Comparison of ENCODE assay signal across 30 mouse cellular contexts in the genomic region with DNA sequence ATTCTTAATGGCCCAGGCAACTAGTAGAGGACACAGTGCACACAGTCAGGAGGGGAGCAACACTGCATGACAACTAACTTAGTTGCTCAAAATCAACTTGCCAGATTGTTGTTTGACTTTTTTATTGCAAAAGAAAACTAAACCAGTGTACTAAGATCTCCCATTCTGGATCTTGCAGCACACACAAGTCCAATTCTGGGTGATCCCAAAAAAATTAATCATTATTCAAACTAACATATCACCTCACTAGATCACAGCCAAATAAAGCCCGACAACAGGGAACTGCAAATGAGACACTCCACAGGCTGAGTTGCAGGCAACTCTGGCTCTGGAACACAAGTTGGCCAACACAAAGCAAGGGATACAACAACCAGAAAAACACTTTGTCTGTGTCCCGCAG. TPM values are rescaled to one million over a fixed set of nuclear protein-coding genes. Genes with fewer than 3 reads are reported as not detected.
DNase-seq lines count a peak whose midpoint lies in the region; ATAC-seq and TF ChIP-seq lines count a peak whose summit lies in the region.
"Had no signal": no experiment of that assay in that cellular context is flagged by ENCODE, and none has a peak within 500 bp of the region (broad histone marks: within the 10 kb centered on the region; RNA-seq: fewer than 3 reads in every experiment).

No protein-coding gene starts in this region.

- H3K79me2 ChIP-seq in liver, adult 2 months (ENCODE audit: control insufficient read depth, insufficient read depth, low read length) = no peaks in the 10 kb centered on the region

- TF ChIP-seq POLR2A in kidney, adult 2 months (IDR thresholded peaks at IDR 0.05; ENCODE audit: low read depth, low read length) = no peak
- no peak for TF ChIP-seq POLR2A in liver, adult 2 months (IDR thresholded peaks at IDR 0.05; ENCODE audit: extremely low read depth, insufficient read depth, low read length)

- WGBS in kidney, adult 2 months = 63% methylated on average over 2 of the region's 2 CpGs
- 18% methylated on average over 2 of the region's 2 CpGs for WGBS in liver, adult 2 months
- WGBS in liver, embryonic 11.5 days = 85% methylated on average over 2 of the region's 2 CpGs

- peak; percentile 38 for DNase-seq in kidney, adult 2 months
- no peak for DNase-seq in kidney, postnatal 10 days
- DNase-seq in liver, adult 2 months (ENCODE audit: extremely low read depth, low read depth, low spot score) = peak; percentile 98
- DNase-seq in liver, embryonic 11.5 days (ENCODE audit: low spot score) = no peak
- peak; percentile 42 for DNase-seq in adipocyte (ENCODE audit: low spot score)
- no peak for DNase-seq in urinary bladder, adult 2 months (ENCODE audit: low spot score)
- DNase-seq: adrenal gland, adult 2 months; adrenal gland, postnatal 10 days; adrenal gland, postnatal 25 days; B cell, adult 2 months; cerebellum, adult 11-12 months; cerebellum, adult 2 months; cerebellum, adult 9-10 months; cerebellum, postnatal 10 days; cerebellum, postnatal 25 days; embryo, embryonic 11 days had no signal

- no peaks in the 10 kb centered on the region; the same call in 1 of the 2 replicates for H3K9me3 ChIP-seq in liver, embryonic 11.5 days (ENCODE audit: control insufficient read depth, low read length)
- H3K9me3 ChIP-seq: embryonic facial prominence, embryonic 15.5 days had no signal

- H3K27me3 ChIP-seq in kidney, adult 2 months (replicated peaks; ENCODE audit: control insufficient read depth, insufficient read depth, low read length) = no peaks in the 10 kb centered on the region
- no peaks in the 10 kb centered on the region for H3K27me3 ChIP-seq in liver, adult 2 months (ENCODE audit: control insufficient read depth, insufficient read depth, low read length)
- H3K27me3 ChIP-seq in liver, embryonic 11.5 days (replicated peaks; ENCODE audit: control insufficient read depth, insufficient read depth, low read length) = no peaks in the 10 kb centered on the region
- H3K27me3 ChIP-seq: CH12.LX; embryonic facial prominence, embryonic 13.5 days; embryonic facial prominence, embryonic 15.5 days; forebrain, embryonic 12.5 days had no signal

- H3K4me1 ChIP-seq in kidney, adult 2 months (ENCODE audit: control insufficient read depth, insufficient read depth, low read length) = peaks cover 3% of the 10 kb centered on the region; the same call in 1 of the 2 replicates
- H3K4me1 ChIP-seq in liver, adult 2 months (ENCODE audit: control insufficient read depth, insufficient read depth, low read length) = peaks cover 27% of the 10 kb centered on the region
- H3K4me1 ChIP-seq in liver, embryonic 11.5 days (replicated peaks; ENCODE audit: control insufficient read depth, insufficient read depth, low read length) = no peaks in the 10 kb centered on the region
- H3K4me1 ChIP-seq: embryonic facial prominence, embryonic 13.5 days; embryonic facial prominence, embryonic 15.5 days; forebrain, embryonic 10.5 days; forebrain, embryonic 12.5 days had no signal

- no peak for TF ChIP-seq CTCF in kidney, adult 2 months (conservative IDR thresholded peaks at IDR 0.05; ENCODE audit: insufficient read depth, insufficient read length, low read depth, low read length)
- TF ChIP-seq CTCF in liver, adult 2 months (IDR thresholded peaks at IDR 0.05; ENCODE audit: low read depth, low read length) = no peak

- H3K27ac ChIP-seq in kidney, adult 2 months (ENCODE audit: insufficient read depth, low read depth, low read length) = no peak overlapping the region
- H3K27ac ChIP-seq in liver, adult 2 months (replicated peaks; ENCODE audit: insufficient read depth, low read depth, low read length) = peak overlapping the region; percentile 56
- no peak overlapping the region for H3K27ac ChIP-seq in liver, embryonic 11.5 days (ENCODE audit: low read depth, low read length)
- H3K27ac ChIP-seq: embryonic facial prominence, embryonic 13.5 days; embryonic facial prominence, embryonic 15.5 days; forebrain, embryonic 10.5 days; forebrain, embryonic 12.5 days had no signal

- H3K4me3 ChIP-seq in kidney, adult 2 months (ENCODE audit: insufficient read depth, low read depth, low read length) = no peak overlapping the region
- no peak overlapping the region for H3K4me3 ChIP-seq in liver, adult 2 months (ENCODE audit: insufficient read depth, low read depth, low read length)
- no peak overlapping the region for H3K4me3 ChIP-seq in liver, embryonic 11.5 days (ENCODE audit: low read depth, low read length)
- H3K4me3 ChIP-seq: embryonic facial prominence, embryonic 13.5 days; embryonic facial prominence, embryonic 15.5 days; erythroblast, embryonic 14.5 days; forebrain, embryonic 10.5 days; forebrain, embryonic 12.5 days had no signal

- no peaks in the 10 kb centered on the region for H3K36me3 ChIP-seq in kidney, adult 2 months (ENCODE audit: control insufficient read depth, insufficient read depth, low read length)
- no peaks in the 10 kb centered on the region for H3K36me3 ChIP-seq in liver, adult 2 months (ENCODE audit: control insufficient read depth, insufficient read depth, low read length)
- no peaks in the 10 kb centered on the region for H3K36me3 ChIP-seq in liver, embryonic 11.5 days (ENCODE audit: control insufficient read depth, insufficient read depth, low read length)
- H3K36me3 ChIP-seq: embryonic facial prominence, embryonic 13.5 days; embryonic facial prominence, embryonic 15.5 days; forebrain, embryonic 10.5 days; forebrain, embryonic 12.5 days; G1E had no signal

- ATAC-seq in liver, embryonic 11.5 days (replicated peaks; ENCODE audit: low FRiP score) = no peak
- ATAC-seq: activated CD4-positive, CD25-positive, alpha-beta regulatory T cell, adult 4 months; CD4-positive, CD25-positive, alpha-beta regulatory T cell, adult 4 months; forebrain, embryonic 14.5 days; forebrain, embryonic 16.5 days; Patski had no signal

- no peak overlapping the region for H3K9ac ChIP-seq in liver, adult 2 months (ENCODE audit: low read depth, low read length)
- no peak overlapping the region for H3K9ac ChIP-seq in liver, embryonic 11.5 days (ENCODE audit: low read depth, low read length)
- H3K9ac ChIP-seq: embryonic facial prominence, embryonic 13.5 days; embryonic facial prominence, embryonic 15.5 days; forebrain, embryonic 12.5 days had no signal

- H3K4me2 ChIP-seq in liver, embryonic 11.5 days = no peak overlapping the region
- H3K4me2 ChIP-seq: embryonic facial prominence, embryonic 13.5 days; embryonic facial prominence, embryonic 15.5 days; forebrain, embryonic 12.5 days had no signal

RNA-seq across cellular contexts. Expression of a gene that starts 13.8 kb away (rescaled TPM):
- 0.04 and 0.09 TPM in 2 replicates for polyA plus RNA-seq in kidney, adult 2 months (2012; rRNA removed)
- total RNA-seq in liver, adult 2 months (2014; rRNA removed) = 0.18 and 0.20 TPM in 2 replicates
- polyA plus RNA-seq in liver, adult 2 months (2012; rRNA removed) = 0.07 TPM in 1 of 2 replicates, not detected in the other
- not detected in 2 replicates for polyA plus RNA-seq in liver, embryonic 11.5 days (2014; fragmentation: Nextera tagmentation; extraction: Ambion mirVana)
- 0.29 and 0.50 TPM in 2 replicates for polyA plus RNA-seq in urinary bladder, adult 2 months (2012; rRNA removed)
- total RNA-seq: CH12.LX; common myeloid progenitor, adult 5-6 weeks had no signal
- polyA plus RNA-seq: activated CD4-positive, CD25-positive, alpha-beta regulatory T cell, adult 4 months; adrenal gland, adult 2 months; CD4-positive, CD25-positive, alpha-beta regulatory T cell, adult 4 months; embryonic facial prominence, embryonic 11.5 days; embryonic facial prominence, embryonic 13.5 days; erythroblast, embryonic 14.5 days; forebrain, embryonic 10.5 days; forebrain, embryonic 16.5 days; G1E; Patski had no signal

RNA-seq across cellular contexts. Expression of a gene that starts 39.7 kb away (rescaled TPM):
- 56.6 and 60.7 TPM in 2 replicates for polyA plus RNA-seq in kidney, adult 2 months (2012; rRNA removed)
- 261 and 274 TPM in 2 replicates for total RNA-seq in liver, adult 2 months (2014; rRNA removed)
- polyA plus RNA-seq in liver, adult 2 months (2012; rRNA removed) = 90.2 and 102 TPM in 2 replicates
- 36.3 and 42.2 TPM in 2 replicates for polyA plus RNA-seq in liver, embryonic 11.5 days (2014; fragmentation: Nextera tagmentation; extraction: Ambion mirVana)
- 65.6 and 67.5 TPM in 2 replicates for polyA plus RNA-seq in urinary bladder, adult 2 months (2012; rRNA removed)

Comparison
In these comparisons a context has a peak if more than half of its experiments do, and no peak if none do; other contexts are left out.
1. DNase-seq: peak in kidney, adult 2 months (single experiment), liver, adult 2 months (single experiment) and adipocyte (single experiment); none in kidney, postnatal 10 days (single experiment), liver, embryonic 11.5 days (single experiment) and urinary bladder, adult 2 months (single experiment).